Mouse (Mus musculus) kidney, postnatal 10 days (tissue): ENCODE measurements around the gene Slc28a3.

Source experiments
- DNase-seq: peaks from one replicate; pipeline ENCODE4 v3.0.0; 2021; ENCODE audit warnings: mixed read lengths

The Slc28a3 gene

GRCm38 (mm10) chr13:58610716-58611115 is at the start of gene Slc28a3:
Gene Slc28a3, minus strand, starts transcription at chr13:58610877.
- no peak for DNase-seq

DNA sequence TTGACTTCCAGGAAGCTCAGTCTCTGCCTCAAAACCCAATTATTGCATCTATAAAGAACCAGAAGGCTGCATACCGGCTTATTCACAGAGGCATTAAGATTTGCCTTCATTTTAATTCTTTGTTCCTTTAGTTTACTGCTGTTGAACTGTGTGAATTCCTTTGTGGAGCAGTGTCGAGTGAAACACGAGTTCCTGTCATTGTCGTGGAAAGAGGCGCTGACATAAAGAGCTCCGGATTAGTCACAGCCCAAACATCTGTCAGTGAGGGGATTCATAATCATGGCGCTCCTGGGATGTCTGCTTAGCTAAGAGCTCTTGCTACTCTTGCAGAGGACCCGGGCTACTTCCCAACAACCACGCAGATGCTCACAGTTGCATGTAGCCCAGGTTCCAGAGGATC is 47.3 kb upstream of the Slc28a3 start:
- DNase-seq: no peak

- no peak for DNase-seq
Measured at GRCm38 (mm10) chr13:58656885-58657284, 46.2 kb upstream of the Slc28a3 start.

GRCm38 (mm10) chr13:58655552-58655951 is 44.9 kb upstream of the Slc28a3 start:
- DNase-seq: no peak

- peak; percentile 66 for DNase-seq
Measured at GRCm38 (mm10) chr13:58640330-58640729, 29.7 kb upstream of the Slc28a3 start.

DNA sequence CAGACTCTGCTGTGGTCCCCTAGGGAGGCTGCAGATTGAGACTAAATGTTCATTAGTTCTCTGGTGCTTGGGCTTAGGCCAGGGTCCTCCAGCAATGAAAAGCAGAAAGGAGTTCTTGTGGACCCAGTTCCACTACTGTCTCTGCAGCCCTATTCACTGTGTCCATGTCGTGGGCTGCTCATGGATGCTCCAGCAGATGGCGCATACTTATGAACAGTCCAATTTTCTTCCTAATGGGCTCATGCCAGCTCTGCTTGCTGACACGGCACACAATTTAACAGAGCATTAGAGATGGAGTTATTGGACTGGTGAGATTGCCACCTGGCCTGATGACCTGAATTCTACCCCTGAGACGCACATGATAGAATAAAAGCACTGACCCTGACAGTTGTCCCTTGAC is 28.3 kb upstream of the Slc28a3 start:
- DNase-seq: peak; percentile 62

GRCm38 (mm10) chr13:58637360-58638002 is 26.8 kb upstream of the Slc28a3 start:
- DNase-seq: peak; percentile 73

- DNase-seq: no peak
Measured at GRCm38 (mm10) chr13:58633887-58634286, 23.2 kb upstream of the Slc28a3 start.

DNA sequence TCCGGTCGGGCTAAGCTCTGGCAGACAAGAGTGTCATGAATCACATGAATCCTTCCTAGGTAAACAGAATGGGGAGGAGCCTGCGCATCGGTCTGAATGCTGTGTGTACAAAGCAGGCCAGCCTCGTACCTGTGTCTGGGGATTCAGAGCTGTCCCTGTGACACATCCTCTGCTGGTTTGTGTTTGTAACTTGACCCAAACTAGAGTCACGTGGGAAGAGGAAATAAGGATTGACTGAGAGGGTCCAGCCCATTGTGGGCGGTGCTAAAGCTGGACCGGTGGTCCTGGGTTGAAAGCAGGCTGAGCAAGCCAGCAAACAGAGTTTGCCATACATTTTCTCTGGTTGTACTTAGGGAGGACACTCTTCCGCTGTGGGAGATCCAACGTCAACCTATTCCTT is 20.1 kb upstream of the Slc28a3 start:
- DNase-seq: no peak

DNA sequence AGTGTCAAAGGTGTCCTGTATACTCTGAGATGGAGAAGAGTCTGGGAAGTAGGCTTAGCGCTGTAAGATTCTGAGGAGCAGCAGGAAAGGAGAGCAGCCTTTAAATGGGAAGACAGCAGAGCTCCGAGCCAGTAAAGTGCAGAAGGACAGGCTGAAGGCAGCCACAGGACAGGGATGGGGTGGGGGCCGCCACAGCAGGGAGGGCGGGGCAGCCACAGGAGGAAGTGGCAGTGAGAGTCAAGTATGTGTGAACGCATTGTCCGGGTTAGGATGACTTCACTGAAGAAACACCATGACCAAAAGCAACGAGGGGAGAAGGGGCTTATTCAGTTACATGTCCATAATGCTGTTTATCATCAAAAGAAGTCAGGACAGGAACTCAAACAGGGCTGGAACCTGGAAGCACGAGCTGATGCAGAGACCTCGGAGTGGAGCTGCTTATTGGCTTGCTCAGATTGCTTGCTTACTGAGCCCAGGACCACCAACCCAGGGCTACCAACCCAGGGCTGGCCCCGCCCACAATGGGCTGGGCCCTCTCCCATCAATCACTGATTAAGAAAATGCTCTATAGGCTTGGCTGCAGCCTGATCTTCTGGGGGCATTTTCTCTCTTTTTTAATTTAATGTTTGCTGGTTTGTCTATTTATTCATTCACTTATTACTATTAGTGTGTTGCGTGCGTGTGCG is 18.8 kb upstream of the Slc28a3 start:
- no peak for DNase-seq

GRCm38 (mm10) chr13:58622647-58623046 is 12.0 kb upstream of the Slc28a3 start:
- DNase-seq: no peak

DNA sequence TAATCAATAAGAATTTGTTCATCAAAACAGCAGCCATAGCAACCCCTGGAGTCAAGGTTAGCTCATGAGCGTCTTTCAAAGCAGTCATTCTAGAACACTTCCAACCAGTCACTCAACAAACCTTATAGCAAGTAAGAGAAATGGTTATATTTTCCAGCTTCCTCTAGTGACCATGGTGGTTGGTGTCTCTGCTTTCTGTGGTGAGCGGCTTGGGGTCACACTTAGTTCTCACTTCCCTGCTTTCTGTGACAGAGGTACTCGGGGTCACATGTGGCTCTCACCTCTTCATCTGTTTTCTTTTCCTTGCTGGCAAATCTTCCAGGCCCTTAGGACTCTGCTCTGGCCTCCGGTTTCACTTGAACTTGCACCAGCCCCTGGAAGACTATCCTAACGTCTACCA is 8.6 kb upstream of the Slc28a3 start:
- DNase-seq: no peak

DNA sequence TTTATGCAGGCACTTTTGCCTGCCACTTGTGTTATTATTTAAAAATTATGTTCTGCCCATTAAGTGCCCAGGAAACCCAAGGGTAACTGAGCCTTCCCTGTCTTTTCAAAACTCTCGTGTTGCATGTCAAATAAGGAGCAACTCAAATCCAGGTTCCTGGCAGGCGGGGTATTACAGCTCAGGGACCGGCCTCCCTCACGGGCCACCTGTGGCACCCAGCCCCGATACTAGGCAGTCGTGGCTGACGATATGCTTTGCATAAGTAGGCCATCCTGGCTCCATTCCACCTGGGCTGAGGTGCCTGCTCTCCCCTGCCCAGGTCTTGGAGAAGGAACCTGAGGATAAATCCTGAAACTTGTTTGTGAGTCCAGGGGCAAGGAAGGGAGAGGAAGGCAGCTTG is 618 bp downstream of the Slc28a3 start:
- no peak for DNase-seq

- peak; percentile 15 for DNase-seq
Measured at GRCm38 (mm10) chr13:58601201-58601855, 9.3 kb downstream of the Slc28a3 start.

GRCm38 (mm10) chr13:58598578-58598977 is 12.1 kb downstream of the Slc28a3 start:
- no peak for DNase-seq

GRCm38 (mm10) chr13:58593129-58593528 is 17.5 kb downstream of the Slc28a3 start:
- DNase-seq: peak; percentile 63

- no peak for DNase-seq
Measured at GRCm38 (mm10) chr13:58591912-58592311, 18.8 kb downstream of the Slc28a3 start.

DNA sequence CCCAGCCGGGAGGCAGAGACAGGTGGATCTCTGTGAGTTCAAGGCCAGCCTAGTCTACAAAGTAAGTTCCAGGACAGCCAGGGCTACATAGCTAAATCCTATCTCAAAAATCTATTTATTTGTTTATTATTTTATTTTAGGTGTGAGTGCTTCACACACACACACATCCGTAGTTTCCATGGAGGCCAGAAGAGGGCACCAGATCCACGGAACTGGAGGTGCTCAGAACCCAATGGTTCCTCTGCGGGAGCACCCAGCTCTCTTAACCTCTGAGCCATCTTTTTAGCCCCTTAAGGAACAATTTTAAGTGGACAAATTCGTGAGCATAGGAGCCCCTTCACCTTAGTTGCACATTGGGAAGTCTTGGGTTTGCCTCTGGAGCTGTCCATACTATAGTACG is 20.0 kb downstream of the Slc28a3 start:
- peak; percentile 70 for DNase-seq

DNA sequence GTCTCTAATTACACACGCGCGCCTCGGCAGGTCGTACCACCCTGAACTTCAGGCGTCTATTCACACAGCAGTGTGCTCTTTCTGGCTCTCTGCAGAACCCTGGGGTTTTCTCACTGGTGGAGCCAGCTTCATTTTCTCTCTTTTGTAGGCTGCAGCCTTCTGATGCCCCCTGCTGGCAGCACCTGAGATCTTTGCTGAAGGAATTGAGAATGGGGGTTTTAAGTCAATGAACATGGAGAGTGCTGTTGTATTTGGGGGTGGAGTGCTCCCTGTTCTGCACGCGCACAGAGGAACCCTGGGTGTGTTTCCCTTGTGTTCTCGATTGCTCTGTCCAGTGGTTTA is 21.2 kb downstream of the Slc28a3 start:
- DNase-seq: peak; percentile 86

GRCm38 (mm10) chr13:58588655-58589516 is 21.8 kb downstream of the Slc28a3 start:
- DNase-seq: no peak

GRCm38 (mm10) chr13:58587962-58588361 is 22.7 kb downstream of the Slc28a3 start:
- DNase-seq: no peak

GRCm38 (mm10) chr13:58566181-58566580 is 44.5 kb downstream of the Slc28a3 start:
- DNase-seq: no peak

DNA sequence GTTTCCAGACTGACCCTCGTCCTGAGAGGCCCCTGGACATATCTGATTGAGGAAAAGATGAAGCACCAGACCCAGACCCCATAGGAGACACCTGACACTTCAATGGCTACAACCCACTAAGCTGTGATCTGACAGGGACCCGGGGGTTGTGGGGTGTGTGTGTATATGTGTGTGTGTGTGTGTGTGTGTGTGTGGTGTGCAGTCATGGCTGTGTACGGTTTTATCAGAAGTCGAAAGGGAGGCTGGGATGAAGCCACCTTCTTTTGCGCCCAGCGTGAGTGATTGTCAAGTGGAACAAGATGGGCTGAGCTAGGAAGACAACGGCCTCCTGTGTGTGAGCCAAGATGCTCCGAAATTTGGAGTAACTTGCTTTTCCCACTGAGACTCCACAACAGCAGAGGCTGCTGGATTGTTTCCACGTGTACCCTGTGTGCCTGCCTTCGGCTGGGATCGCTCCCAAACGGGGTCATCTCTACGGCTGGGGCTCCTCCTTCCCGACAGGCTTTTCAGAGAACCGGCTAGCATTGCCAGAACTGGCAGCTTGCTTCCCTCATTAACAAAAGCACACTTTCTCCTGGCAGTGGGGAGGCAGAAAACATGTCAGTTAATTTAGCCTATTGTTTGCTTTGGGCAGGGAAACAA is 50.1 kb downstream of the Slc28a3 start:
- no peak for DNase-seq
